Mouse (Mus musculus) hindbrain, embryonic 15.5 days (tissue): Measurements from ENCODE around the gene Ccdc163. TPM values are rescaled to one million over a fixed set of nuclear protein-coding genes. Genes with fewer than 3 reads are reported as not detected.
"Not testable (repeated sequence)": the region's sequence is repeated elsewhere in the genome, so short reads cannot be mapped to it uniquely, and the experiment has no call there.

Experiments
- ATAC-seq: fragments of 200-750 bp; cut with Nextera tagmentation; 2 replicates; pipeline ENCODE4 v1.8.0; 2017; ENCODE audit warnings: low read depth, moderate number of reproducible peaks, moderate TSS enrichment; ENCODE audit not compliant: low FRiP score
- H3K27ac ChIP-seq: fragments of 300-500 bp; sonication (generic); replicated peaks from 2 replicates; pipeline ENCODE4 v1.5.1; 2015; ENCODE audit warnings: mild to moderate bottlenecking, inconsistent platforms
- H3K27me3 ChIP-seq: fragments of 300-500 bp; sonication (generic); 2 replicates; pipeline ENCODE4 v1.6.1; 2015; ENCODE audit warnings: control low read depth, inconsistent platforms
- H3K36me3 ChIP-seq: fragments of 300-500 bp; sonication (generic); 2 replicates; pipeline ENCODE4 v1.6.1; 2015; ENCODE audit warnings: control low read depth, inconsistent platforms
- H3K4me1 ChIP-seq: fragments of 300-500 bp; sonication (generic); replicated peaks from 2 replicates; pipeline ENCODE4 v1.6.1; 2015; ENCODE audit warnings: control low read depth, inconsistent platforms
- H3K4me2 ChIP-seq: fragments of 300-500 bp; sonication (generic); 2 replicates; pipeline ENCODE4 v1.6.1; 2015; ENCODE audit warnings: moderate library complexity, mild to moderate bottlenecking, inconsistent platforms
- H3K4me3 ChIP-seq: fragments of 300-500 bp; sonication (generic); 2 replicates; pipeline ENCODE4 v1.5.1; 2015; ENCODE audit warnings: mild to moderate bottlenecking, inconsistent platforms
- H3K9ac ChIP-seq: fragments of 300-500 bp; sonication (generic); 2 replicates; pipeline ENCODE4 v1.6.1; 2015; ENCODE audit warnings: inconsistent platforms
- H3K9me3 ChIP-seq: fragments of 300-500 bp; sonication (generic); 2 replicates; pipeline ENCODE4 v1.6.1; 2016; ENCODE audit warnings: control low read depth, inconsistent platforms
- WGBS: fragments of 180-500 bp; shearing (Covaris S2); methylation state at CpG from one replicate; pipeline ENCODE4 v1.1.7; 2015; 5-methylcytosine and 5-hydroxymethylcytosine counted together
- polyA plus RNA-seq: library from polyadenylated mRNA; unstranded; fragments of >200 nt; fragmentation: Nextera tagmentation; extraction: Ambion mirVana; gene quantifications from 2 replicates; pipeline ENCODE4 v1.2.1, GENCODE M21; 2015

Ccdc163 gene
- polyA plus RNA-seq, 1 experiment from 2014 or later, result 12.6 TPM

DNA sequence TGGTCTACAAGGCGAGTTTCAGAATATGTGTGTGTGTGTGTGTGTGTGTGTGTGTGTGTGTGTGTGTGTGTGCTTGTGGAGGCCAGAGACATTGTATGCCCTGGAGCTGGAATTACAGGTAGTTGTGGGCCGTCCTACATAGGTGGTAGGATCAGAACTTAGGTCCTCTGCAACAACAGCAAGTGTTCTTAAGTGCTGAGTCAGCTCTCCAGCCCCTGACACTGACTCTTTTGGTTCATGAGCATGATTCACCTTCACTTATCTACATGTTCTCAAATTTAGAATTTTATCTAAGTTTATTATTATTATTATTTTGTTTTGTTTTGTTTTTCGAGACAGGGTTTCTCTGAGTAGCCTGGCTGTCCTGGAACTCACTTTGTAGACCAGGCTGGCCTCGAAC is 27.8 kb upstream of the Ccdc163 start:
- ATAC-seq, H3K36me3 ChIP-seq, H3K9ac ChIP-seq, H3K27ac ChIP-seq, H3K4me1 ChIP-seq, H3K27me3 ChIP-seq, H3K4me2 ChIP-seq, H3K4me3 ChIP-seq, H3K9me3 ChIP-seq: not testable (repeated sequence)
- WGBS, result 90% methylated on average over 4 of the region's 4 CpGs

DNA sequence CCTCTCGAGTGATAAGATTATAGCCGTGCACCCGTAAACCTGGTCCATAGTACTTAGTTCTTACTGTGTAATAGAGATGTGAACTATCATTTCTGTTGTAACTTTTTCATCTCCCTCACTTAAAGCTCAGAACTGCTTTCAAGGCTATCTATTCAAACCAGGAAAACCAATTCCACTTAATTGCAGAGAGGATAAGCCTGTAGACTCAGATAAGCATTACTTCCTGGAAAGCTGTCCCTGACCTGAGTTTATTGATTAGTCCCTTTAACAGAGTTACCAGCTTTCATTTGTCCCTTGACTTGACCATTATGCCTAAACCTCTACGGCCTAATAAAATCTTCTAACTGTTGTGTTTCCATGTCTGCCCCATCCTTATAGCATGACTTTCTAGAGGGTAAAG is 24.4 kb upstream of the Ccdc163 start:
- Histone ChIP-seq H3K36me3 (0 out of 2 replicates have a peak, but pooled peaks cover 1% of the 10 kb centered on the region), H3K9me3 (no peaks in the 10 kb centered on the region), H3K4me3 (no peak overlapping the region), H3K27ac (no peak overlapping the region), H3K27me3 (no peaks in the 10 kb centered on the region), H3K4me2 (no peak overlapping the region), H3K4me1 (peaks cover 21% of the 10 kb centered on the region), H3K9ac (no peak overlapping the region)
- ATAC-seq, result no peak
- WGBS, result 95% methylated on average over 4 of the region's 4 CpGs

DNA sequence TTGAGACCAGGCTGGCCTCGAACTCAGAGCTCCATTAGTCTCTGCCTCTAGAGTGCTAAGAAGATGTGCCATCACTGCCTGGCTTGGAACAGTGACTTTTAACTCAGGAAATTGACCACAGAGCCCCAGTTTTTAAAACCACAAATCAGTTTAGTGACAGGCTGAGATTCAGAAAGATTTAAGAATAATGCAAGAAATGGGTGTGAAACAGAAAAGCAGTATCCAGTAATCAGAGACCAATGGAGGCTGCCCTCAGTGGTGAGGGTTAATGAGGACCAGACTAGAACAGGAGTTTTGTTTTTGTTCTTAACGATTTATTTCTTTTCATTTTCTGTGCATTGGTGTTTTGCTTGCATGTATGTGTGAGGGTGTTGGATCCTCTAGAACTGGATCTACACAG is 23.6 kb upstream of the Ccdc163 start:
- peak overlapping the region; percentile 62 for H3K4me3 ChIP-seq
- no peak overlapping the region for H3K9ac ChIP-seq
- no peak for ATAC-seq
- H3K9me3 ChIP-seq, result no peaks in the 10 kb centered on the region
- WGBS, result 86% methylated on average over 2 of the region's 2 CpGs
- no peaks in the 10 kb centered on the region for H3K27me3 ChIP-seq
- peak overlapping the region; percentile 79 for H3K27ac ChIP-seq
- 0 out of 2 replicates have a peak, but pooled peaks cover 8% of the 10 kb centered on the region for H3K36me3 ChIP-seq
- peaks cover 21% of the 10 kb centered on the region for H3K4me1 ChIP-seq
- H3K4me2 ChIP-seq, result peak overlapping the region; percentile 80

- H3K4me3 ChIP-seq, result peak within 1 kb of the TSS; percentile 62
- H3K27me3 ChIP-seq, result no peaks in the 10 kb centered on the region
- peak within 1 kb of the TSS; percentile 79 for H3K27ac ChIP-seq
- H3K36me3 ChIP-seq, result 0 out of 2 replicates have a peak, but pooled peaks cover 8% of the 10 kb centered on the region
- H3K4me2 ChIP-seq, result peak within 1 kb of the TSS; percentile 80
- no peaks in the 10 kb centered on the region for H3K9me3 ChIP-seq
- ATAC-seq, result peak; percentile 95
- WGBS, result under 1% methylated on average over 56 of the region's 56 CpGs
- H3K4me1 ChIP-seq, result peaks cover 21% of the 10 kb centered on the region
- H3K9ac ChIP-seq, result peak within 1 kb of the TSS; percentile 51
Observed at GRCm38 (mm10) chr4:116685402-116686061, 22.8 kb upstream of the Ccdc163 start, which contains the start of gene Prdx1. Gene Prdx1 (plus strand): TSS chr4:116685544.

GRCm38 (mm10) chr4:116687041-116687440 is 21.3 kb upstream of the Ccdc163 start:
- ATAC-seq, result no peak
- Histone ChIP-seq H3K9ac (no peak overlapping the region), H3K4me2 (peak overlapping the region; percentile 80), H3K4me3 (peak overlapping the region; percentile 62), H3K4me1 (peaks cover 21% of the 10 kb centered on the region), H3K9me3 (no peaks in the 10 kb centered on the region), H3K27me3 (no peaks in the 10 kb centered on the region), H3K27ac (no peak overlapping the region), H3K36me3 (peaks cover 12% of the 10 kb centered on the region; the same call in 1 of the 2 replicates)
- WGBS, result 17% methylated on average over 1 of the region's 1 CpGs

- 90% methylated on average over 4 of the region's 4 CpGs for WGBS
- peaks cover 27% of the 10 kb centered on the region for H3K36me3 ChIP-seq
- ATAC-seq, result no peak
- no peak overlapping the region for H3K4me3 ChIP-seq
- H3K4me2 ChIP-seq, result no peak overlapping the region
- H3K9ac ChIP-seq, result no peak overlapping the region
- peaks cover 21% of the 10 kb centered on the region for H3K4me1 ChIP-seq
- H3K9me3 ChIP-seq, result no peaks in the 10 kb centered on the region
- no peak overlapping the region for H3K27ac ChIP-seq
- H3K27me3 ChIP-seq, result no peaks in the 10 kb centered on the region
Observed at GRCm38 (mm10) chr4:116689309-116689876, 18.9 kb upstream of the Ccdc163 start.

GRCm38 (mm10) chr4:116692146-116692545 is 16.2 kb upstream of the Ccdc163 start:
- WGBS, result 89% methylated on average over 2 of the region's 2 CpGs
- H3K9ac ChIP-seq, result no peak overlapping the region
- no peak overlapping the region for H3K4me2 ChIP-seq
- H3K27me3 ChIP-seq, result no peaks in the 10 kb centered on the region
- ATAC-seq, result no peak
- peaks cover 2% of the 10 kb centered on the region; the same call in 1 of the 2 replicates for H3K4me1 ChIP-seq
- peaks cover 38% of the 10 kb centered on the region for H3K36me3 ChIP-seq
- no peak overlapping the region for H3K4me3 ChIP-seq
- no peaks in the 10 kb centered on the region for H3K9me3 ChIP-seq
- no peak overlapping the region for H3K27ac ChIP-seq

- Histone ChIP-seq H3K36me3 (peaks cover 44% of the 10 kb centered on the region), H3K27ac (no peak overlapping the region), H3K4me1 (no peaks in the 10 kb centered on the region), H3K4me3 (no peak overlapping the region), H3K27me3 (no peaks in the 10 kb centered on the region), H3K4me2 (no peak overlapping the region), H3K9me3 (no peaks in the 10 kb centered on the region), H3K9ac (no peak overlapping the region)
- ATAC-seq, result no peak
- 79% methylated on average over 2 of the region's 2 CpGs for WGBS
Observed at GRCm38 (mm10) chr4:116693785-116694184, 14.5 kb upstream of the Ccdc163 start.

DNA sequence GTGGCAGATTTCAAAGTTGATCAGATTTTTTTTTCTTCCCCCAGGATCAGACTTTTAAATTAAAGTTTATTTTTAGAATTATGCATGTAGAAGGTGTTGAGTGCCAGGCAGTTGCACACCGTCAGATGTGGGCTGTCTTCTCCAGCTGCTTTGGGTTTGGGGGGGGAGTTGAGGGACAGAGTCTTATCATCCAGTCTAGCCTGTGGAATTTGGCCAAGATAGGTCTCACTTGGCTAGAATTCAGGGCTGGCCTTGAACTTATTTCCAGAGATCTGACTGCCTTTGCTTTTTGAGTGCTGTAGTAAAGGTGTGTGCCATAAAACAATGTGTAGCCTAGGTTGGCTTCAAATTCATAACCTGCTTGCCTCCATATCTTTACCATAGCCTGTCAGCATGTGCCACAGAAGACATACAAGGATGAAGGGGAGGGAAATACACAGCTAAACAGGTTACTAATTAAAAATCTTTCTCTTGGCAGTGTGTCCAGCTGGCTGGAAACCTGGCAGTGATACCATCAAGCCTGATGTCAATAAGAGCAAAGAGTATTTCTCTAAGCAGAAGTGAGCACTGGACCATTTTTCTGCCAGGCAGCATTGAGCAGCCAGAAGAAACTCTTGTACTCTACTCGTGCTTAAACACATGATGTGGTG is 9.5 kb upstream of the Ccdc163 start:
- no peaks in the 10 kb centered on the region for H3K27me3 ChIP-seq
- H3K4me1 ChIP-seq, result no peaks in the 10 kb centered on the region
- WGBS, result 84% methylated on average over 2 of the region's 2 CpGs
- ATAC-seq, result no peak
- H3K27ac ChIP-seq, result no peak overlapping the region
- H3K36me3 ChIP-seq, result peaks cover 26% of the 10 kb centered on the region; the same call in 1 of the 2 replicates
- no peak overlapping the region for H3K4me2 ChIP-seq
- H3K9me3 ChIP-seq, result no peaks in the 10 kb centered on the region
- no peak overlapping the region for H3K9ac ChIP-seq
- H3K4me3 ChIP-seq, result no peak overlapping the region

DNA sequence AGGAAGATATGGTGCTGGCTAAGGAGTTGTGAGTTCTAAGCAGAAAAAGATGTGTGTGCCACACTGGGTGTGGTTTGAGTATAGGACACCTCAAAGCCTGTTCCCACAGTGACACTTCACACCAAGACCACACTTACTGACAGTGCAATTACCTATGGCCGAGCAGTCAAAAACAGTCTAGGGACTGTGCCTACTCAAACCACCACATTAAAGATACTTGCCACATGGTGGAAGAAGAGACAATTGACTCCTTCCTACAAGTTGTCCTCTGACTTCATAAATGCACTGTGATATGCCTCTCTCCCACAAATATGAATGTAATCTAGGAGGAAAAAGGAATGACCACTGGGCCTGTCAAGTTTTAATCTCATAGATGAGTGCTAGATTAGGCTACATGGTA is 7.3 kb upstream of the Ccdc163 start:
- Histone ChIP-seq H3K4me1 (no peaks in the 10 kb centered on the region), H3K36me3 (peaks cover 19% of the 10 kb centered on the region; the same call in 1 of the 2 replicates), H3K4me3 (no peak overlapping the region), H3K9ac (no peak overlapping the region), H3K27ac (no peak overlapping the region), H3K9me3 (no peaks in the 10 kb centered on the region), H3K27me3 (no peaks in the 10 kb centered on the region), H3K4me2 (no peak overlapping the region)
- no peak for ATAC-seq
- 90% methylated on average over 1 of the region's 1 CpGs for WGBS

DNA sequence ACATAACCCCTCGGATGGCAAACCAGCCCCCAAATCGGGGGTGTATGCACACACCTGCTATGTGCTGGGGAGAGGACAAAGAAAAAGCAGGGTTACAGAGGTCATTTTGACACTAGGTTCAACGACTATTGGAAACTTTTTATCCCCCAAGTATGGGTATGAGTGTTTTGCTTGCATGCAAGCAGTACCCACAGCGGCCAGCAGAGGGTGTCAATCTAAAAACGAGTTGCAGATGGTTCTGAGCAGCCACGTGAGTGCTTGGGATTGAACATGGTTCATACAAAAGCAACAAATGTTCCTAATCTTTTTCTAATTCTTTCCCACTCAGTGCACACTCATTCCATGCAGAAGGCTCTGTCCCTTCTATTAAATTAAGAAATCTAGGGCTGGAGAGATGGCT is 4.5 kb upstream of the Ccdc163 start:
- ATAC-seq, result no peak
- Histone ChIP-seq H3K4me1 (peaks cover 7% of the 10 kb centered on the region), H3K27ac (no peak overlapping the region), H3K9me3 (no peaks in the 10 kb centered on the region), H3K9ac (no peak overlapping the region), H3K4me3 (no peak overlapping the region), H3K4me2 (no peak overlapping the region), H3K36me3 (peaks cover 12% of the 10 kb centered on the region; the same call in 1 of the 2 replicates), H3K27me3 (no peaks in the 10 kb centered on the region)
- WGBS, result 38% methylated on average over 6 of the region's 6 CpGs

DNA sequence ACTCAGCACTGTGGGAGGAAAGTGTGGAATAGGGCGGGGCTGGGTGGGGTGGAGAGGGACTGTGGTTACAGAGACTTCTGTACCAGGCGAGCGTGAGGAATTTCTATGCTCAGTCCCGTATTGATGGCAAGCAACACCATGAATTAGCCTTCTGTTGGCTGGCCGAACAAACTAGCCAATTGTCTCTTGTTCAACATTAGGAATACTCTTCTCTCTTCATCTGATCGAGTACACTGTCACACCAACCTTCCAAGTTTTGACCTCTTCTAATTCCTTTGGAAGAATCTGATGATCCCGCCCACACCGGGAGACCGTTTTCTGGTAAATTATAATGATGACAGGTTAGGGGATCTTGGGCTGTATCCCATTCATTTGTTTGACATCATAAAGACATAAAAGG is 643 bp upstream of the Ccdc163 start:
- Histone ChIP-seq H3K27ac (0 out of 2 replicates have a peak overlapping the region, but pooled peaks have one; percentile 71), H3K4me2 (peak overlapping the region; percentile 61), H3K9ac (peak overlapping the region; percentile 57), H3K4me3 (peak overlapping the region; percentile 53), H3K36me3 (0 out of 2 replicates have a peak, but pooled peaks cover 7% of the 10 kb centered on the region), H3K9me3 (no peaks in the 10 kb centered on the region), H3K27me3 (no peaks in the 10 kb centered on the region), H3K4me1 (peaks cover 16% of the 10 kb centered on the region)
- 21% methylated on average over 9 of the region's 9 CpGs for WGBS
- no peak for ATAC-seq
